Mouse (Mus musculus): ENCODE measurements around the gene Nckipsd. TPM values are rescaled to one million over a fixed set of nuclear protein-coding genes. Genes with fewer than 3 reads are reported as not detected.
A peak's percentile ranks its signal among the peaks of the same experiment; 100 is the strongest.

Nckipsd gene
- polyA plus RNA-seq, 1 experiment from 2014 or later, result 24.2 TPM

DNA sequence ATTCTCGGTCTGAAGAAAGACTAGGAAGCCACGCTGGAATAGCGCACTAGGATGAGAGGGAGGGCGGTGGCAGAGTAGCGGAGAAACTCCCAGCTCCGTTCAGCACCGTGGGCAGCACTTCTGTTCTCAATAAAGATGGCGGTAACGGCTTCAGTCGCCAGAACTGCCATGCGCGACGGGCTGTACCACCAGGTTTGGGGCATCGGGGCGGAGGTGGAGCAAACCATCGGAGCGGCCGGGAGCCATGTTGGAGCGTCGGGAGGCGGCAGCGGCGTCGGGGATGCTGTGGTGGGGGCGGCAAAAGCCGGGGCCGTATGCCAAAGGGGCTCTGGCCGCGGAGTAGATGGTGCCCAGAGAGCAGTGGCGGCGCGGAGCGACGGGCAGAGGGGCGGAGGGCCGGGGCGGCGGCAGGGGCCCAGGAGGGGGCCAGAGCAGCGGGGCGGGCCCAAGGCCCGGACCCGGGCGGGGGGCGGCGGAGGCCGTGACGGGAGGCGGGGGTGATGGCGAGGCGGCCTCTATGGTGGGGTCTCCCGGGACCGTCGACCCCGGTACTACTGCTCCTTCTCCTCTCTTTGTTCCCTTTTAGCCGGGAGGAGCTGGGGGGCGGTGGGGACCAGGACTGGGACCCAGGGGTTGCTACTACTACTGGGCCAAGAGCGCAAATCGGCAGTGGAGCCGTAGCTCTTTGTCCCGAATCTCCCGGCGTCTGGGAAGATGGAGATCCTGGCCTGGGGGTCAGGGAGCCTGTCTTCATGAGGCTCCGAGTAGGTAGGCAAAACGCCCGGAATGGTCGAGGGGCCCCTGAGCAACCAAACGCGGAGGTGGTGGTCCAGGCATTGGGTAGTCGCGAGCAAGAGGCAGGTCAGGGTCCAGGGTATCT is 17.9 kb downstream of the Nckipsd start, which contains the start of gene Celsr3:
Gene Celsr3, plus strand, starts transcription at position 501 of the 880 bp plus-strand sequence.
- Histone ChIP-seq H3K4me2 (replicated peaks) (peak within 1 kb of the TSS; percentile 64), H3K9me3 (no peaks in the 10 kb centered on the region), H3K27me3 (peaks cover 79% of the 10 kb centered on the region), H3K27ac (no peak within 1 kb of the TSS), H3K36me3 (no peaks in the 10 kb centered on the region), H3K9ac (peak within 1 kb of the TSS; percentile 0; the same call in 1 of the 2 replicates), H3K4me3 (peak within 1 kb of the TSS; percentile 41), H3K4me1 (peaks cover 11% of the 10 kb centered on the region; the same call in 1 of the 2 replicates)
- WGBS, result 2% methylated on average over 67 of the region's 70 CpGs
- ATAC-seq (ENCODE audit: insufficient number of reproducible peaks, insufficient read depth, low FRiP score, low TSS enrichment), result 0 out of 2 replicates have a peak, but pooled peaks have one; percentile 17

DNA sequence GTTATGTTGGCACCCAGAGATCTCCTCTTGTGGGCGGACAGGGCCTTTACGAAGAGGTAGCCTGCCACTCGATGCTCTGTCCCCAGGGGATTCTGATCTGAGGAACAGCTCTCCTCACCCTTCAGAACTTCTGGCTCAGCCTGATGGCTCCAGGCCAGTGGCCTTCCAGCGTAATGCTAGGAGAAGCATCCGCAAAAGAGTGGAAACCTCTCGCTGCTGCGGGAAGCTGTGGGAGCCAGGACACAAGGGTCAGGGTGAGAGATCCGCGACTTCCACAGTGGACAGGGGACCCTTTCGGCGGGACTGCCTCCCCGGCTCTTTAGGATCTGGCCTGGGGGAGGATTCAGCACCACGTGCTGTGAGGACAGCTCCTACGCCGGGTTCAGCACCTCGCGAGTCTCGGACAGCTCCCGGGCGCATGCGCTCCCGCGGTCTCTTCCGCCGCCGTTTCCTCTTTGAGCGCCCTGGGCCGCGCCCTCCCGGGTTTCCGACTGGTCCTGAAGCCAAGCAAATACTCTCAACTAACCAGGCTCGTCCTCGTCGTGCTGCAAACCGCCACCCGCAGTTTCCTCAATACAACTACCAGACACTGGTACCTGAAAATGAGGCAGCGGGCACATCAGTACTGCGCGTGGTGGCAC is 18.7 kb downstream of the Nckipsd start:
- no peak; the same call in 1 of the 2 replicates for ATAC-seq (ENCODE audit: insufficient number of reproducible peaks, insufficient read depth, low FRiP score, low TSS enrichment)
- H3K27me3 ChIP-seq, result peaks cover 86% of the 10 kb centered on the region
- peaks cover 19% of the 10 kb centered on the region for H3K4me1 ChIP-seq
- H3K4me2 ChIP-seq (replicated peaks), result peak overlapping the region; percentile 64
- peak overlapping the region; percentile 41 for H3K4me3 ChIP-seq
- H3K9ac ChIP-seq, result no peak overlapping the region; the same call in 1 of the 2 replicates
- H3K9me3 ChIP-seq, result no peaks in the 10 kb centered on the region
- H3K36me3 ChIP-seq, result no peaks in the 10 kb centered on the region
- WGBS, result 3% methylated on average over 39 of the region's 39 CpGs
- H3K27ac ChIP-seq, result no peak overlapping the region

DNA sequence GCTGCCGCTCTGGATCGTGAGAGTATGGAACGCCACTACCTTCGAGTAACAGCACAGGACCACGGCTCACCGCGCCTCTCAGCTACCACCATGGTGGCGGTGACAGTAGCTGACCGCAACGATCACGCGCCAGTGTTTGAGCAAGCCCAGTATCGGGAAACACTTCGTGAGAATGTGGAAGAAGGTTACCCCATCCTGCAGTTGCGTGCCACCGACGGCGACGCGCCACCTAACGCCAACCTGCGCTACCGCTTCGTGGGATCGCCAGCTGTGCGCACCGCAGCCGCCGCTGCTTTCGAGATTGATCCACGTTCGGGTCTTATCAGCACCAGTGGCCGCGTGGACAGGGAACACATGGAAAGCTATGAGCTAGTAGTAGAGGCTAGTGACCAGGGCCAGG is 19.3 kb downstream of the Nckipsd start:
- Histone ChIP-seq H3K27me3 (peaks cover 91% of the 10 kb centered on the region), H3K9me3 (no peaks in the 10 kb centered on the region), H3K4me1 (peaks cover 23% of the 10 kb centered on the region), H3K27ac (no peak overlapping the region), H3K36me3 (no peaks in the 10 kb centered on the region), H3K9ac (no peak overlapping the region; the same call in 1 of the 2 replicates), H3K4me2 (replicated peaks) (peak overlapping the region; percentile 64), H3K4me3 (peak overlapping the region; percentile 41)
- 17% methylated on average over 34 of the region's 34 CpGs for WGBS
- ATAC-seq (ENCODE audit: insufficient number of reproducible peaks, insufficient read depth, low FRiP score, low TSS enrichment), result no peak

DNA sequence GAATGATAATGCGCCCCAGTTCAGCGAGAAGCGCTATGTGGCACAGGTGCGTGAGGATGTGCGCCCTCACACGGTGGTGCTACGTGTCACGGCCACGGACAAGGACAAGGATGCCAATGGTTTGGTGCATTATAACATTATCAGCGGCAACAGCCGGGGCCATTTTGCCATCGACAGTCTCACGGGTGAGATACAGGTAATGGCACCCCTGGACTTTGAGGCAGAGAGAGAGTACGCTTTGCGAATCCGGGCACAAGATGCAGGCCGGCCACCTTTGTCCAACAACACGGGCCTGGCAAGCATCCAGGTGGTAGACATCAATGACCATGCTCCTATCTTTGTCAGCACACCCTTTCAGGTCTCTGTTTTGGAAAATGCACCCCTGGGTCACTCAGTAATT is 19.7 kb downstream of the Nckipsd start:
- no peaks in the 10 kb centered on the region for H3K9me3 ChIP-seq
- no peaks in the 10 kb centered on the region for H3K36me3 ChIP-seq
- WGBS, result 69% methylated on average over 18 of the region's 18 CpGs
- no peak overlapping the region for H3K9ac ChIP-seq
- no peak for ATAC-seq (ENCODE audit: insufficient number of reproducible peaks, insufficient read depth, low FRiP score, low TSS enrichment)
- peak overlapping the region; percentile 64; the same call in 1 of the 2 replicates for H3K4me2 ChIP-seq (replicated peaks)
- no peak overlapping the region for H3K4me3 ChIP-seq
- H3K27ac ChIP-seq, result no peak overlapping the region
- H3K4me1 ChIP-seq, result peaks cover 23% of the 10 kb centered on the region
- peaks cover 95% of the 10 kb centered on the region for H3K27me3 ChIP-seq

DNA sequence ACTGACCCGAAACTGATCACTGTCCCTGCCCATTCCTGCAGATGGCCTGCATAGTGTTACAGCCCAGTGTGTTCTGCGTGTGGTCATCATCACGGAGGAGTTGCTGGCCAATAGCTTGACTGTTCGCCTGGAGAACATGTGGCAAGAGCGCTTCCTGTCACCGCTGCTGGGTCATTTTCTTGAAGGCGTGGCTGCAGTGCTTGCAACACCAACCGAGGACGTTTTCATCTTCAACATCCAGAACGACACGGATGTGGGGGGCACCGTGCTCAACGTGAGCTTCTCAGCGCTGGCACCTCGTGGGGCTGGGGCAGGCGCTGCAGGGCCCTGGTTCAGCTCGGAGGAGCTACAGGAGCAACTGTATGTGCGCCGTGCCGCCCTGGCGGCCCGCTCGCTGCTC is 23.5 kb downstream of the Nckipsd start:
- no peak overlapping the region for H3K27ac ChIP-seq
- H3K4me2 ChIP-seq (replicated peaks), result peak overlapping the region; percentile 95
- peak overlapping the region; percentile 51 for H3K4me3 ChIP-seq
- H3K36me3 ChIP-seq, result no peaks in the 10 kb centered on the region
- H3K9ac ChIP-seq, result 0 out of 2 replicates have a peak overlapping the region, but pooled peaks have one; percentile 5
- peaks cover 69% of the 10 kb centered on the region for H3K27me3 ChIP-seq
- no peaks in the 10 kb centered on the region for H3K9me3 ChIP-seq
- WGBS, result 7% methylated on average over 23 of the region's 23 CpGs
- H3K4me1 ChIP-seq, result peaks cover 19% of the 10 kb centered on the region
- ATAC-seq (ENCODE audit: insufficient number of reproducible peaks, insufficient read depth, low FRiP score, low TSS enrichment), result no peak

DNA sequence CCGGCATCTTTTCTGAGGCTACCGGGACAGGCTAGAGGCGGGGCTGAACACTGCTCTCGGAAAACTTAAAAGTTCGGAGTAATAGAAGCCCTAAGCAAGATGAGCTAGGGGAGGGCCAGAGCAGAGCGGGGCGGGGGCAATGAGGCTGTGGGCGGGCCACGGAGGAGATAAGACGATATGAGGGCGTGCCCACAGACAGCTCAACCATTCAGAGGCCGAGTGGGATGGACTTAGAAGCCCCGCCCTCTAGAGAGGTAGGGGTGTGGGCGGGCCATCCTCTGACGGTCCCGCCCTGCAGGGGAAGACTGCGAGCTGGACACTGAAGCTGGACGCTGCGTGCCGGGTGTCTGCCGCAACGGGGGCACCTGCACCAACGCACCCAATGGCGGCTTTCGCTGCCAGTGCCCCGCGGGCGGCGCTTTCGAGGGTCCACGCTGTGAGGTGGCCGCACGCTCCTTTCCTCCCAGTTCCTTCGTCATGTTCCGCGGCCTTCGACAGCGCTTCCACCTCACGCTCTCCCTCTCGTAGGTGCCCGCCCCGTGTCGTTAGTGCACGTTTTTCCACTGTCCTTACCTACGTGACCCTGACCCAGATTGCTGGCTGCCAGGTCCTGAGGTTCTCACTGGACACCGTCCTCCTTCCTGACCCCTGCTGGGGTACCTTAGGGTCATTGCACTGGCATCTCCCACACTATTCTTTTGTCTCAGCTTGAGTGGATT is 24.4 kb downstream of the Nckipsd start:
- Histone ChIP-seq H3K4me2 (replicated peaks) (peak overlapping the region; percentile 95), H3K4me3 (peak overlapping the region; percentile 51), H3K9ac (no peak overlapping the region), H3K27me3 (peaks cover 61% of the 10 kb centered on the region), H3K27ac (no peak overlapping the region), H3K9me3 (no peaks in the 10 kb centered on the region), H3K36me3 (no peaks in the 10 kb centered on the region), H3K4me1 (peaks cover 15% of the 10 kb centered on the region)
- ATAC-seq (ENCODE audit: insufficient number of reproducible peaks, insufficient read depth, low FRiP score, low TSS enrichment), result peak; percentile 94
- WGBS, result 4% methylated on average over 46 of the region's 46 CpGs

DNA sequence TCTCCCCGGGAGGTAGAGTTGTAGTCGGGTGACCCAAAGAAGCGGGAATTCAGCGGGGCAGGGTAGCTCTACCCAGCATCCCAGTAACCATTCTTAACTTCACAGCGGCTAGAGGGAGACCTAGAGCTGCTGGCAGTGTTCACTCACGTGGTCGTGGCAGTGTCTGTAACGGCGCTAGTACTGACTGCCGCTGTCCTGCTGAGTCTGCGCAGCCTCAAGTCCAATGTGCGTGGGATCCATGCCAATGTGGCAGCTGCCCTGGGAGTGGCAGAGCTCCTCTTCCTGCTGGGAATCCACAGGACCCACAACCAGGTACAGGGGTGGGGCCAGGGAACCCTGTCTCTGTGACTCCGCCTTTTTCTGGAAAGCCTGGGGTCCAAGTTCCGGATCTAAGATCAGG is 34.8 kb downstream of the Nckipsd start:
- peaks cover 16% of the 10 kb centered on the region; the same call in 1 of the 2 replicates for H3K27me3 ChIP-seq
- peak overlapping the region; percentile 30 for H3K4me2 ChIP-seq (replicated peaks)
- H3K4me1 ChIP-seq, result no peaks in the 10 kb centered on the region
- no peaks in the 10 kb centered on the region for H3K9me3 ChIP-seq
- 16% methylated on average over 14 of the region's 14 CpGs for WGBS
- no peaks in the 10 kb centered on the region for H3K36me3 ChIP-seq
- peak overlapping the region; percentile 27; the same call in 1 of the 2 replicates for H3K9ac ChIP-seq
- ATAC-seq (ENCODE audit: insufficient number of reproducible peaks, insufficient read depth, low FRiP score, low TSS enrichment), result no peak
- H3K4me3 ChIP-seq, result 0 out of 2 replicates have a peak overlapping the region, but pooled peaks have one; percentile 4
- no peak overlapping the region for H3K27ac ChIP-seq

DNA sequence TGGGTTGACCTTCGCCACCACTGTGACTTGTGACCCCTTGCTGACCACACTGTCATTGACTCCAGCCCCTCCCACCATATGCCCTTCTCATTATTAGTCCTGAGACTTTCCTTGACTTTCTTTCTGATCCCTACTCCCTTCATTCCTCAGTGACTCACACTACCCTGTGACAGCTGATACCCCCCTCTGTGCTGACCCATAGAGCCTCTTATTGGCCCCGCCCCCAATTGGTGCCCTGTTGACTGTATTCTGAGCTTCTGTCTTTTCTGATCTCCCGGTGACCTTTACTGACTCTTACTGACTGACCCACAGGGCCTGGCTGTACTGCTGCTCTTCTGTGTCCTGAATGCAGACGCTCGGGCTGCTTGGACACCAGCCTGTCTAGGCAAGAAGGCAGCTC is 37.2 kb downstream of the Nckipsd start:
- no peak for ATAC-seq (ENCODE audit: insufficient number of reproducible peaks, insufficient read depth, low FRiP score, low TSS enrichment)
- Histone ChIP-seq H3K27me3 (peaks cover 16% of the 10 kb centered on the region; the same call in 1 of the 2 replicates), H3K27ac (no peak overlapping the region), H3K4me3 (no peak overlapping the region), H3K4me1 (no peaks in the 10 kb centered on the region), H3K4me2 (replicated peaks) (no peak overlapping the region), H3K36me3 (no peaks in the 10 kb centered on the region), H3K9ac (no peak overlapping the region), H3K9me3 (no peaks in the 10 kb centered on the region)
- 73% methylated on average over 5 of the region's 5 CpGs for WGBS

DNA sequence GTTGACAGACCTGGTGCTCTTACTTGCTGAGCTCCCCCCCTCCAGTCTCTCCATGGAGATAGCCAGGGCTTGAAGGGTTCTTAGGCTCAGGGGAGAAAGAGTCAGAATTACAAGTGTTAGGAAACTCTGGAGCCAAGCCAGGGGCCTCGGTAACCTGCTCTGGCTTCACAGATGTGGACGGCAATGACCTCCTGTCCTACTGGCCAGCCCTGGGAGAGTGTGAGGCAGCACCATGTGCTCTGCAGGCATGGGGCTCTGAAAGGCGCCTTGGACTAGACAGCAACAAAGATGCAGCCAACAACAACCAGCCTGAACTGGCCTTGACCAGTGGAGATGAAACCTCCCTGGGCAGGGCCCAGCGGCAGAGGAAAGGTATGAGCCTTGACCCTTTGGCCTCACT is 39.2 kb downstream of the Nckipsd start:
- WGBS, result 83% methylated on average over 4 of the region's 4 CpGs
- no peaks in the 10 kb centered on the region for H3K9me3 ChIP-seq
- H3K9ac ChIP-seq, result no peak overlapping the region
- no peak overlapping the region for H3K4me2 ChIP-seq (replicated peaks)
- H3K4me1 ChIP-seq, result no peaks in the 10 kb centered on the region
- no peak overlapping the region for H3K4me3 ChIP-seq
- ATAC-seq (ENCODE audit: insufficient number of reproducible peaks, insufficient read depth, low FRiP score, low TSS enrichment), result no peak
- peaks cover 8% of the 10 kb centered on the region; the same call in 1 of the 2 replicates for H3K27me3 ChIP-seq
- no peaks in the 10 kb centered on the region for H3K36me3 ChIP-seq
- H3K27ac ChIP-seq, result no peak overlapping the region

DNA sequence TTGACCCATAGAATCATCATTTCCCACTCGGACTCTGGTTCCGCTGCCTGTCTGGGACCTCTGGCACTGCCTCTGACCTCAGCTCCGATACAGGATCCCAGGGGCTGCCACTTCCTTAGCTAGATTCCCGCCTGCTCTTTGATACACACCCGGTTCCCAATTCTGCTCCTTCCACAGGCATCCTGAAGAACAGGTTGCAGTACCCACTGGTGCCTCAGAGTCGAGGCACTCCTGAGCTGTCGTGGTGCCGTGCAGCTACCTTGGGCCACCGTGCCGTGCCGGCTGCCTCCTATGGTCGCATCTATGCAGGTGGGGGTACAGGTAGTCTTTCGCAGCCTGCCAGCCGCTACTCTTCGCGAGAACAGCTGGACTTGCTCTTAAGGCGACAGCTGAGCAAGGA is 40.3 kb downstream of the Nckipsd start:
- ATAC-seq (ENCODE audit: insufficient number of reproducible peaks, insufficient read depth, low FRiP score, low TSS enrichment), result no peak
- H3K4me3 ChIP-seq, result no peak overlapping the region
- H3K27me3 ChIP-seq, result no peaks in the 10 kb centered on the region
- no peak overlapping the region for H3K27ac ChIP-seq
- no peaks in the 10 kb centered on the region for H3K9me3 ChIP-seq
- H3K36me3 ChIP-seq, result no peaks in the 10 kb centered on the region
- no peak overlapping the region for H3K9ac ChIP-seq
- peaks cover 3% of the 10 kb centered on the region; the same call in 1 of the 2 replicates for H3K4me1 ChIP-seq
- 71% methylated on average over 17 of the region's 17 CpGs for WGBS
- no peak overlapping the region for H3K4me2 ChIP-seq (replicated peaks)

DNA sequence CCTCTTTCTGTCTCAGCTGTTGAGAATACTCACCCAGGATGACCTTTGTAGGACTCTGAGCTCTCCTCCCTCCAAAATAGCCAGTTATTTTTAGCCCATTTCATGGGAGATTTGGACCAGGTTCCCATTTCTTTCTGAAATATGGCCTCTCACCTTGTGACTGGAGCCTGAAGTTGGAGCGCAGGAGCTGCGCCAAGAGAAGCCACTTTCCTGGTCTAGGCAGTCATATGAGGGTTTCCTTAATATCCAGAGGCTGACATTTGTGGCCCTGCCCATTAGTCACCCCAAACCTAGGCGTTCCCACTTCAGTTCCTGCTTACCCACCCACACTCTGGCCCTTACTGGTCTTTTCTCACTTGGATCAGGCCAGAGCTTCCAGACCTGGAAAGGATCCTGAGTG is 44.8 kb downstream of the Nckipsd start, which contains the start of gene Slc26a6:
Gene Slc26a6, plus strand, starts transcription at position 308 of the 400 bp plus-strand sequence.
- ATAC-seq (ENCODE audit: insufficient number of reproducible peaks, insufficient read depth, low FRiP score, low TSS enrichment), result no peak
- Histone ChIP-seq H3K4me1 (peaks cover 15% of the 10 kb centered on the region), H3K9me3 (no peaks in the 10 kb centered on the region), H3K36me3 (peaks cover 18% of the 10 kb centered on the region), H3K9ac (peak within 1 kb of the TSS; percentile 68), H3K27me3 (no peaks in the 10 kb centered on the region), H3K4me2 (replicated peaks) (peak within 1 kb of the TSS; percentile 77), H3K4me3 (peak within 1 kb of the TSS; percentile 72), H3K27ac (peak within 1 kb of the TSS; percentile 84)
- 89% methylated on average over 3 of the region's 3 CpGs for WGBS
